Mouse (Mus musculus): ENCODE measurements around the gene Tmem135.

Tmem135 gene

DNA sequence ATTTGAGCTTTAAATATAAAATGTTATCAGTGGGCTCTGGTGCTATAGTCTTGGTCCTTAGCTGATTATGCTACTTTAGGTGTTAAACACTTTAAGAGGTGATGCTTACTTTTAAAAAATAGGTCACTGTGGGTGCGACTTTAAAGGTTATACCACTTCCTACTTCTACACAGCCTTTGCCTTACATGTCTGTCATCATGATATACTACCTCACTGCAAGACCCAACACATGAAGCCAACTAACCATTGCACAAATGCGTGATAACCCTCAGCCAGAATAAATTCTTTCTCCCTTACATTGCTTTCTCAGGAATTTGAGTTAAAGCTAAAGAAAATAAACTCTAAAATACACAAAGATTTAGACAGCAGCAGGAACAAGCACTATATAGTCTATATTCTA lies 150.7 kb downstream of the Tmem135 start:
- no peak for DNase-seq (ENCODE audit: low read depth, low spot score)

DNA sequence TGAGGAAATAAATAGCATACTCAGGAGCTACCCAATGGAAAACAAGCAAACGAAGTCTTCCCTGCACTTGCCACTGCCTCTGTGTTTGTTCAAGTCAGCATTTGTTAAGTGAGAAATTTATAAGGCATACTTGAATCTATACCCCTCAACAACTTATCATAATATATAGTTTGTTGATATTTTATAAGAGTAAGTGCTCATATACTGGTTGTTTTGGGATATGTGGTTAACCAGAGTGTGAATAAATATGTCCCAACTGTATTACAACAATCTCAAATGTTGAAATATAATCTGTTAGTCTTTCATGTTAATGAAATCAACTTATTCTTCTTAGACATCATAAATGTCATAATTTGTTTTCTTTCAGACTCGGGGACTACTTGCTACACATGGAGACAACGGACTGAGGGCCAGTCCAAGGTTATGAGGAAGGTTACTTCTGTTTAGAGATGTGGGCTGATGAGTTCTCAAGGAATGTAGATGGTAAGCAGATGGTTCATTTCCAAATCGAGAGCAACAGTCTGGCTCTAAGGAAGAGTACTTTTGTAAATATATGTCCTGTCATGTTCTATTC lies 152.1 kb downstream of the Tmem135 start:
- no peak for DNase-seq (ENCODE audit: low read depth, low spot score)

GRCm38 (mm10) chr7:89248135-89248850 lies 155.7 kb downstream of the Tmem135 start:
- no peak for DNase-seq (ENCODE audit: low read depth, low spot score)

DNA sequence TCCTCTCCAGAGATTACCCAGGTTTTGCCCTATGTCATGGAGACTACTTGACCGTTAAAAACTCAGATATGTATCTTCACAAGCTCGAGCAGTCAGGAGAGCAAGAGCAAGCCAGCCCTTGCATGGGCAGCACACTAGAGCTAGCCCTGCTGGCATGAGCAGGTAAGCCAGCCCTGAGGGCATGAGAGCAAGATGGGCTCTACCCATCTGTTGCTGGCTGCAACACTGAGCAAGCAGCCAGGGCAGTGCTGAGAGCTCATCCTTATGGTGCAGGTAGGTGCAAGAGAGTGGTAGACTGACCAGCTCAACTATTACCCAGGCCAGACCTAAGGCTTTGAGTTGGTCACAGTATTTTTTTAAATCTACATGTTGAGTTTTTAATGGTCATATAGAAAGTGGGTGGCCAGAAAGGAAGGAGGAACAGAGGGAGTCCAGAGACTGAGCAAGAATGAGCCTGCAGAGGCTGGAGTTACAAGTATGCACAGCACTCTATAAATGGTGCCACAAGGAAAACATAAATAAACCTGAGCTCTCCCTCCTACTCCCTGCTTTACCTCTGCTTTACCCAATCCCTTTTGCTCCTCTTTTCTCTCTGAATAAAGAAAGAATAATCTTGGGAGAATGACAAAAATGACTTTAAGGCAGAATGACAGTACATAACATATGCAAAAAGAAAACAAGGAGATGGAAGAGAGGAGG lies 156.9 kb downstream of the Tmem135 start:
- DNase-seq (ENCODE audit: low read depth, low spot score) = no peak

GRCm38 (mm10) chr7:89242565-89242964 lies 161.5 kb downstream of the Tmem135 start:
- DNase-seq (ENCODE audit: low read depth, low spot score) = no peak

GRCm38 (mm10) chr7:89242143-89242542 lies 161.9 kb downstream of the Tmem135 start:
- DNase-seq (ENCODE audit: low read depth, low spot score) = no peak

- DNase-seq (ENCODE audit: low read depth, low spot score) = no peak
Measured at GRCm38 (mm10) chr7:89239592-89239991, 164.4 kb downstream of the Tmem135 start.

- no peak for DNase-seq (ENCODE audit: low read depth, low spot score)
Measured at GRCm38 (mm10) chr7:89236592-89236991, 167.4 kb downstream of the Tmem135 start.

DNA sequence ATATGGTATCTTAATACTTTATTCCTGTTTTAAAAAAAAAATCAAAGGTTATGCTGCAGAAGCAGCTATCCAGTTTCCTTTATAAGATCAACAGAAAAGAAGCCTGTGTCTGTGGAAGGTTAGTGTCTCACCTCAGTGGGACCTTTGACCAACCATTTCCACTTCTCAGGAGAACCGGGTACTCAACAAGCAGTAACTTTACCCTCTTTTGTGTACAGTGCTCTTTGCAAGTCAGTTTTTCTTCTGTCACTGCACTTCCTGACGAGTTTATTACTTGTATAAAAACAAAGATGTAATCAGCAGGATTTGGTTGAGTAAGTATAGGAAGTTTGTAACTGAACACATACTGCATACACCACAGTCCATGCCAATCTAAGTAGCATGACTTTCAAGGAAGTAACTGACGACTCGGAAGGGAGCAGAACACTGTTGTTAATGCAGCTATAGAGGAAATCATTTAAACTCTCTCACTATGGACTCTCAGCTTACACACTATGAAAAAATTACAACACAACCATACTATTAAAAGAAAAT lies 168.0 kb downstream of the Tmem135 start:
- no peak for DNase-seq (ENCODE audit: low read depth, low spot score)

- DNase-seq (ENCODE audit: low read depth, low spot score) = no peak
Measured at GRCm38 (mm10) chr7:89232499-89233145, 171.4 kb downstream of the Tmem135 start.

DNA sequence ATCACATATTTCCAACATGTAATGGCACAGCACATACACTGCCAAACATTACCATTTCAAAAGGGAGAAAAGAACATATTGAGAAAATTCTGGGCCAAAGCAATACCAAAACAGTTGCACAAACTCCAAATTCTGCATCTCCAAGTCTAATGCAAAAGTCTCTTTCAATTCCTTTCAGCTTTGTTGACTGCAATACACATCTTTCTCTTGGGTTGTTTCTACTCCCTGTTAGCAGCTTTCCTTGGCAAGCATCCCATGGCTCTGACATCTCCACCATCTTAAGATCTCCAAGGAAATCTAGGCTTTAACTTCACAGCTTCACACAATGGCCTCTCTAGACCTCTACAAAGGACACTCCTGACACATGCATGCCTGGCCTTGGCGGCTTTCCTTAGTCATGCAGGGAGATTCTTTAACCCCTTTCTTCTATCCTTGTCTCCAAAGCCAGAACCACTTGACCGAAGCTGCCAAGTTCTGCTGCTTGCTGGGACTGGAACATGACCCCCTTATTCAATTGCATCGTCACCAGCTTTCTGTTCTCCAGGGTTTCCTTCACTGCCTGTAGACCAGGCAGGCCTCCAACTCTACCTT lies 172.7 kb downstream of the Tmem135 start:
- DNase-seq (ENCODE audit: low read depth, low spot score) = no peak

DNA sequence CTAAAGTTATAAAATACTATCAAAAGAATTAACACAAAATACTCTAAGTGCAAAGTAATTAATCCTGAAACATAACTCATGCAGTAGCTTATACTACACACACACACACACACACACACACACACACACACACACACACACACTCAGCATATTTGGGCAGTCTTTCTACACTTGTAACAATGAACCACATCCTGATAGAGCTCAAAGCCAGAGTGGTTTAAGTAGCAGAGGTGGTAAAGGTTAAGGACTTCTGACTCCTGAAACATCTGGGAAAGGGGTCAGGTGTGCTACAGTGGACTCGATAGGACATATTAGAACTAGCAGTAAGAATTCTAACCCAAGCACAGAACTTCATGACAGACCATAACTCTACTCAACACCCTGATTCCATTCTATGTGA lies 181.4 kb downstream of the Tmem135 start:
- DNase-seq (ENCODE audit: low read depth, low spot score) = no peak

DNA sequence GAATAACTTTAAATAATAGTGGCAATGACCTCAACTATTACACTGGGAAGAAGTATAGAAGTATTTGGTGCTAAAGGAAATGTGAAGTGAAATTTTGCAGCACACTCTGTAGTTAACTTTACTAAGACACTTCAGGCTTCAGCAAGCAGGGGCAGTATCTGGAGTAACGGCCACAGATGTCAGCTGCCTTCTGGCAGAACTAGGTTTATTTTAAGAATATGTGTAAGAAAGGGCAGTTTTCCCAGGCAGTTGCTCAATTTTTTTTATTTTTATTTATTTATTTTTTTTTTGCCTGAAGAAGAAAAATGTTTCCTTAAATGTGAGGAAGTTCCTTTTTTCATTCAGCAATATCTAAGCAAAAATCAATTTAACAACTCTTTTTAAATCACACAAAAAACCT lies 187.4 kb downstream of the Tmem135 start:
- DNase-seq (ENCODE audit: low read depth, low spot score) = peak; percentile 28

DNA sequence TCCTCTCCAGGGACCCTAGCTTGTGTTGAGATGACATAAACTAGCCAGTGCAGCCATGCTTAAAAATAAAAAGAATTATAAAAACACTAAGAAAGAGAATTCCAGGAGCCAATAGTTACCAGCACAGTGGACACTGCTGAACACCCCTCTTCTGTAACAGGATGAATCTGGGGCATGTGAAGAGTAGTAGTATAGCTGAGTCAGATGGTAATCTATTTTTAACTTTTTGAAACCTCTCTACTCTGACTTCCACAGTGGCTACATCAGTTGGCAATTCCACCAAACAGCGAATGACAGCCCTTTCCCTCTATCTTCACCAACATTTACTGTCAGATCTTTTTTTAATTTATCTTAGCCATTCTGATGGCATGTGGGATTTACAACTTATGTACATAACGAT lies 187.9 kb downstream of the Tmem135 start:
- DNase-seq (ENCODE audit: low read depth, low spot score) = no peak

GRCm38 (mm10) chr7:89215714-89216113 lies 188.3 kb downstream of the Tmem135 start:
- no peak for DNase-seq (ENCODE audit: low read depth, low spot score)

- DNase-seq (ENCODE audit: low read depth, low spot score) = no peak
Measured at GRCm38 (mm10) chr7:89210506-89210905, 193.5 kb downstream of the Tmem135 start.

DNA sequence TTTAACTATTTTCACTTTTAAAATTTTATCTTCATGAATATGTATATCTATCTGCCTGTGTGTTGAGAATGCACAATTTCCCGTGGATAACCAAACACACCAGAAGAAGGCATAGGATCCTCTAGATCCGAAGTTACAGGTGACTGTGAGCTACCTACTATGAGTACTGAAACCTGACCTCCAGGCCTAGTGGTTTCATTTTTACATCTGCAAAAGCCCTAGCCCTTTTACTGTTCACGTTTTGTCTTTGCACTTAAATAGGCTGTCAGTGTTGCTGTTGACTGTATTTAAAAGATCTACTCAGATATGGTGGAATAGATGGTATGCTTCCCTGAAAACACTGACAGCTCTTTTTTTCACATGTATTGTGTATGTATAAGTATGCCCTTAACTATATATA lies 197.9 kb downstream of the Tmem135 start:
- DNase-seq (ENCODE audit: low read depth, low spot score) = no peak

- no peak for DNase-seq (ENCODE audit: low read depth, low spot score)
Measured at GRCm38 (mm10) chr7:89205402-89205801, 198.6 kb downstream of the Tmem135 start.

DNA sequence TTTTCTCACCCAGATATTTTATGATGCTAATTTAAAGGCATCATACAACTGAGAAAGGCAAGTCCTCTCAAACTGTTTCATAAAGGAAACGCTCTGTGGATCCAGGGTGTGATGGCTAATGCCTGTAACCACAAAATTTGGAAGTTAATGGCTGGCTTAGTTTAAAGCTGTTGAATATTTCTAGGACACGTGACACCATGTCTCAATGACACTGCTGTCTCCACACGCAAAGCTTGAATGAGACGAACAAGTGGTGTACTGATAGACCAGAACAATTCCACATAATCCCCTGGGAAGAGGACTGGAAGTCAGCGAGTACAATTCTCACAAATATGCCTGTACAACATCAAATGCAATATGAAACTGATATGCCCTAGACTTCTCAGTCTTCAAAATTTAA lies 200.9 kb downstream of the Tmem135 start:
- DNase-seq (ENCODE audit: low read depth, low spot score) = no peak

DNA sequence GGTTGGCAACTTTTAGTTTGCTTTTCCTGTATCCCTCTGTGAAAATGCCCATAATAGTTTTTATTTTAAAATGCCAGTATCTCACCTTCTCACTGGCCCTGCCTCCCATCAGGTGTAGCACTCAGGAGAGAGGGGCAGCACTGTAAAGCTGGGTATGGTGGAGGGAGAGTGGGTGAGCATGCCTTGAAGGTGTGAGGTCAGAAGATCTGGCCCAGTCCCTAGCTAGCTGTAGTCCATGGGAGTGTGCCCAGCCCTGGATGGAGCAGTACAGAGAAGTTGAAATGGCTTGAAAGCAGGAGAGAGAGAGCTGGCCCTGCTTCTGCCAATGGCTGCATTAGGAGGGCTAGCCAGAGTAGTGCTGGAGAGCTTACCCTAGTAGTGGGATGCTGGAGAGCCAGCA lies 202.1 kb downstream of the Tmem135 start:
- DNase-seq (ENCODE audit: low read depth, low spot score) = no peak

- peak; percentile 43 for DNase-seq (ENCODE audit: low read depth, low spot score)
Measured at GRCm38 (mm10) chr7:89198499-89198898, 205.5 kb downstream of the Tmem135 start.

- no peak for DNase-seq (ENCODE audit: low read depth, low spot score)
Measured at GRCm38 (mm10) chr7:89193459-89193858, 210.6 kb downstream of the Tmem135 start.
